Mouse (Mus musculus) kidney, embryonic 16.5 days (tissue): ENCODE data around the gene Rhbg. TPM values are rescaled to one million over a fixed set of nuclear protein-coding genes. Genes with fewer than 3 reads are reported as not detected.

Experiments used
- ATAC-seq: fragments of 200-750 bp; cut with Nextera tagmentation; 2 replicates; pipeline ENCODE4 v1.8.0; 2017; ENCODE audit warnings: moderate TSS enrichment; ENCODE audit not compliant: low FRiP score, low TSS enrichment
- H3K27ac ChIP-seq: fragments of 300-500 bp; sonication (generic); 2 replicates; pipeline ENCODE4 v1.5.1; 2014; ENCODE audit warnings: low read length
- H3K27me3 ChIP-seq: fragments of 300-500 bp; sonication (generic); 2 replicates; pipeline ENCODE4 v1.6.1; 2014; ENCODE audit warnings: low read length, control low read depth, mixed read lengths; ENCODE audit not compliant: insufficient read depth
- H3K36me3 ChIP-seq: fragments of 300-500 bp; sonication (generic); 2 replicates; pipeline ENCODE4 v1.6.1; 2014; ENCODE audit warnings: low read length, control low read depth, mixed read lengths; ENCODE audit not compliant: insufficient read depth
- H3K4me1 ChIP-seq: fragments of 300-500 bp; sonication (generic); 2 replicates; pipeline ENCODE4 v1.6.1; 2014; ENCODE audit warnings: low read length, control low read depth, mixed read lengths; ENCODE audit not compliant: insufficient read depth
- H3K4me2 ChIP-seq: fragments of 300-500 bp; sonication (generic); replicated peaks from 2 replicates; pipeline ENCODE4 v1.6.1; 2014; ENCODE audit warnings: low read depth, low read length
- H3K4me3 ChIP-seq: fragments of 300-500 bp; sonication (generic); 2 replicates; pipeline ENCODE4 v1.5.1; 2014; ENCODE audit warnings: mild to moderate bottlenecking, low read length
- H3K9ac ChIP-seq: fragments of 300-500 bp; sonication (generic); replicated peaks from 2 replicates; pipeline ENCODE4 v1.6.1; 2014; ENCODE audit warnings: low read length
- H3K9me3 ChIP-seq: fragments of 300-500 bp; sonication (generic); 2 replicates; pipeline ENCODE4 v1.6.1; 2016; ENCODE audit warnings: low read length, control low read depth
- WGBS: fragments of 180-500 bp; shearing (Covaris S2); extraction: QIAGEN DNeasy Blood & Tissue Kit; methylation state at CpG from one replicate; pipeline ENCODE4 v1.1.7; 2014; 5-methylcytosine and 5-hydroxymethylcytosine counted together
- polyA plus RNA-seq: library from polyadenylated mRNA; unstranded; fragments of >200 nt; fragmentation: Nextera tagmentation; extraction: Ambion mirVana; gene quantifications from 2 replicates; pipeline ENCODE4 v1.2.1, GENCODE M21; 2015

Rhbg gene
- polyA plus RNA-seq, 1 experiment from 2014 or later = 13.5 TPM

DNA sequence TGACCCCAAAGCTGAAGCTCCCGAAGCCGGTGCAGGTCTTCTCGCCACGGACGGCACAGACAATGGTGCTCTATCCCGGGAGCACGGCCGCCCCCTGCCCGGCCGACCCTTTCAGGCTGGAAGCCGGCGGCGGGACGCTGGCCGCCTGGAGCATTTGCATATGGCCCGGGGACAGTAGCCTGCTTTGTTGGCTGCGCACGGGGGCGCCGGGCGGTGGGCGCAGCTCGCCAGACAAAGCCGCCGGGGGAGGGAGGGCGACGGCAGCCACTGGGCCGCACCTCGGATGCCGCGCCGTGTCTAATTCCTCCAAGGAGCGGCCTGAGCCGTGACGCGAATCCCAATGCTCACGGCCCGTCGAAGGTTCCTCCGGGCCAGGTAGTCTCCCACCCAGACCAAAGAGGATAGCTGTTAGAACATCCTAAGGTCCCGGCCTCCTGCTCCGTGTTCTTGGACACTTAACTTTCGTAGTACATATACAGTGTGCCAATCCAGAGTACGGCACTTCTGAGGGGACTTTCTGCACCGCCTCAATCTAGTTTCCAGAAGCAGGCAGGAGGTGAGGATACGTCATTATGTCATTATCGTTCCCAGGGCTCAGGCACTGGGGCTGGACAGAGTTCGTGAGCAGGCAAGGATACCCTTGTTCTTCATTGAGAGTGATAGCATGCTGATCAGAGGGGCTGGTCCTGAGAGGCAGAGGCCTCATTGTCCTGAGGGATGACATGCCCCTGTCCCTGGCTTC is 13.3 kb downstream of the Rhbg start:
- Histone ChIP-seq H3K4me3 (peak overlapping the region; percentile 28), H3K9ac (no peak overlapping the region)
- ATAC-seq = no peak

DNA sequence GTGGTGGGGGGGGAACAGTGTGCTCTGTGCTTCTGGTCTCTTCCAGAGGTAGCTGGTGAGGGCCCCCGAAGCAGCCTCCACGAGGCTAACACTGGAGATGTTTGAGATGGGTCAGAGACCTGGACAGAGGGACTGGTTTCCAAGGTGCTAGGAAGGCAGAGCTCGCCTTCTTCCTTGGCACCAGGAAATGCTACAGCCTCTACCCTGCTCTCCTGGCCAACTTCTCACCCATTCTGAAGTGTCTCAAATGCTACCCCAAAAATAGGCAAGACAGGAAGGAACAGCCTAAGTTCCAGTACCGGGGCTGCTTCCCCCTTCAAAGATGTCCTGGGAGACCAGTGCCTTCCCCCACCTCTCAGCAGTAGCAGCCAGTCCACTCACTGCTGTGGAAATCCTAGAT is 15.1 kb downstream of the Rhbg start:
- ATAC-seq = no peak
- Histone ChIP-seq H3K27me3 (peaks cover 64% of the 10 kb centered on the region), H3K27ac (no peak overlapping the region), H3K9me3 (no peaks in the 10 kb centered on the region), H3K9ac (no peak overlapping the region), H3K4me2 (no peak overlapping the region), H3K36me3 (no peaks in the 10 kb centered on the region), H3K4me3 (no peak overlapping the region), H3K4me1 (peaks cover 5% of the 10 kb centered on the region; the same call in 1 of the 2 replicates)
- 60% methylated on average over 4 of the region's 4 CpGs for WGBS

More for the DNA sequence above, 13.3 kb downstream of the Rhbg start:
- H3K27me3 ChIP-seq = peaks cover 63% of the 10 kb centered on the region
- H3K9me3 ChIP-seq = no peaks in the 10 kb centered on the region
- H3K4me2 ChIP-seq = peak overlapping the region; percentile 35
- no peaks in the 10 kb centered on the region for H3K36me3 ChIP-seq
- no peak overlapping the region for H3K27ac ChIP-seq
- 2% methylated on average over 48 of the region's 48 CpGs for WGBS
- H3K4me1 ChIP-seq = peaks cover 5% of the 10 kb centered on the region; the same call in 1 of the 2 replicates

DNA sequence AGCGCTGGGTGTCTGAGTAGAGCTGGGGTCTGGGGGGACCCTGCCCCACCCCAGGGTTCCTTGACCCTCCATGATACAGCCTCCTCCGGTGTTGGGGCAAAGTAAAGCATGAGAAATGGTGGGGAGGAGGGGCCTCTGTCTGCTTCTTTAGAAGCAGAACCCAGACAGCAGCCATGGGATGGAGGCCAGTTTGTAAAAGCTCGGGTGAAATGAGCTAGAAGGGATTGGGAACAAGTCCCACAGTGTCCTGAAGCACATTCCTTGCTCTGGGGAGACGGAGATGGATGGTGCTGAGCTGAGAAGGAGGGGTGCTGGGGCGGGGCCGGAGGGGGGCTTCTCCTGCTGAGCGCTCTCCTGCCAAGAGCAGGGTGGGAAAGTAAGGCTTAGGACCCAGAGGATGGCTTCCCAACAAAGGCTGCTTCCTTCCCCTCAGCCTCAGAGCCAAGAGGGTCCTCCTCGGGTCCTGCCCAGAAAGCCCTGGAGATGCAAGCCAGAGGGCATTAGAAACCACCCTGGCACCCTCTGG is 15.6 kb downstream of the Rhbg start:
- 40% methylated on average over 8 of the region's 8 CpGs for WGBS

DNA sequence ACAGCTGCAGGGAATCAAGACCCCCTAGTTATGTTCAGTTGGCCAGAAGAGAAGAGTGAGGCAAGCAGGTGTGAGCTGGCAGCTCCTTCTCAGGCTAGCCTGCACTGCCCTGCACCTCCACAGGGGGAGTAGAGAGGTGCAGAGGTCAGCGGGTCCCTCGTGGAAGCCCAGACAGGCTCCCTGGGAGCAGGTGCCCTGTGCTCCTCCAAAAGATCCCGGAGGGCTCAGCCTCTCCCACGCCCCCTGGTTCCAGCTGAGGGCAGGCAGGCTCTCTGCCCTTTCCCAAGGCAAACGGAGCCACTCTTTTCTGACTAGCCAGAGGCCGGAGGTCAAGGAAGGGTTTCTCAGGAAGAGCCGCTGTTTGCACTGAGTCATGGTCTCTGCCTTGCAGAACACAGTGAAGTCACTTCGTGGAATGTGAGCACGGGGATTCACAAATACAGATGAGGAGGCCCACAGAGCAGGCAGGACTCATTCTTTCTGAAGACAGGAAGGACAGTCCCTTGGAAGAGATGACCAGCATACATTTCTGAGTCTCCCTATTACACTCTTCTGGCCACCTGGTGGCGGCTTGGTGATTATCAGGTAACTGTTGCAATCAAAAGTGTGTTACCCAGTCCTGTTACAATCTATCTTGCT is 16.8 kb downstream of the Rhbg start:
- H3K4me3 ChIP-seq = no peak overlapping the region
- ATAC-seq = no peak
- WGBS = 6% methylated on average over 10 of the region's 10 CpGs
- no peak overlapping the region for H3K4me2 ChIP-seq
- no peak overlapping the region for H3K9ac ChIP-seq
- H3K4me1 ChIP-seq = peaks cover 10% of the 10 kb centered on the region; the same call in 1 of the 2 replicates
- H3K9me3 ChIP-seq = no peaks in the 10 kb centered on the region
- H3K27me3 ChIP-seq = peaks cover 65% of the 10 kb centered on the region
- H3K36me3 ChIP-seq = no peaks in the 10 kb centered on the region
- no peak overlapping the region for H3K27ac ChIP-seq

More for the DNA sequence above, 15.6 kb downstream of the Rhbg start:
- Histone ChIP-seq H3K9ac (no peak overlapping the region), H3K4me3 (no peak overlapping the region), H3K27me3 (peaks cover 66% of the 10 kb centered on the region), H3K9me3 (no peaks in the 10 kb centered on the region), H3K4me1 (peaks cover 9% of the 10 kb centered on the region; the same call in 1 of the 2 replicates), H3K27ac (no peak overlapping the region), H3K36me3 (no peaks in the 10 kb centered on the region), H3K4me2 (no peak overlapping the region)
- ATAC-seq = no peak

DNA sequence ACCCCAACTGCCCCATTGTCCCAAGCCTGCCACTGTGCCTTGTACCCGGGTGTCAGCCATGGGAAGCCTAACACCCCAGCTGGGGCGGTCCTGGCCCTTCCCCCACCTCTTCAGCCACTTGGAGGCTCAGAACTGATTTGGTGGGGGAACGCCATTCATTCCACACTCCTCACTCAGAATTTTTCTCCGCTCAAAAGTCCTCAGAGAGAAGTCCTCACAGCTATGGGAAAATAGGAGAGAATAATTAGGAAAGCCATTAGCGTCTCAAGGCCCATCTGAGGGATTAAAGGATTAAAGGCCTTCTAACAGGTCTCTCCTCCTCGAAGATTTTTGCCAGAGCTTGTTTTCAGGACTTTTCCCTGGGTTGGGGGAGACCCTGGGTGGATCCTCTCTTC is 17.4 kb downstream of the Rhbg start:
- no peak for ATAC-seq

DNA sequence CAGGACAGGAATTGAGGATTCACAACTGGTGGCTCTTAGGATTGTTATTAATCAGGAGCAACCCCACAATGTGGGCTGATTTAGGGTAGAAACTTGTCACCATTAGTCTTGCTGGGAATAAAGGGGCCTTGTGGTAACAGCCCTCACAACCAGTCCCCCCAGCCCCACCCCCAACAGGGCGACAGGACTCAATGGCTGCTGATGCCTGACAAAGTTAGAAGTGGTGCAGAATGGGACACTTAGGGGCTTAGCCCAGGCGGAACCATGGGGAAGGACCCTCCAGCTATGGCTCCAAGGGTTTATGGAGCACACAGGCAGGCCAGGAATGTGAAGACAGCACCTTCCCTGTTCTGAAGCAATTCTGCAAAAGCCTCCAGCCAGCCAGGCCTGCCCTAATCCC is 18.9 kb downstream of the Rhbg start:
- Histone ChIP-seq H3K9me3 (no peaks in the 10 kb centered on the region), H3K36me3 (no peaks in the 10 kb centered on the region), H3K4me1 (peaks cover 22% of the 10 kb centered on the region), H3K4me2 (no peak overlapping the region), H3K27me3 (peaks cover 50% of the 10 kb centered on the region), H3K9ac (no peak overlapping the region), H3K4me3 (no peak overlapping the region), H3K27ac (no peak overlapping the region)
- 69% methylated on average over 2 of the region's 2 CpGs for WGBS
- no peak for ATAC-seq

More for the DNA sequence above, 17.4 kb downstream of the Rhbg start:
- Histone ChIP-seq H3K4me1 (peaks cover 12% of the 10 kb centered on the region), H3K9ac (no peak overlapping the region), H3K4me3 (no peak overlapping the region), H3K36me3 (no peaks in the 10 kb centered on the region), H3K27me3 (peaks cover 62% of the 10 kb centered on the region), H3K27ac (no peak overlapping the region), H3K4me2 (no peak overlapping the region), H3K9me3 (no peaks in the 10 kb centered on the region)
- 50% methylated on average over 6 of the region's 6 CpGs for WGBS

DNA sequence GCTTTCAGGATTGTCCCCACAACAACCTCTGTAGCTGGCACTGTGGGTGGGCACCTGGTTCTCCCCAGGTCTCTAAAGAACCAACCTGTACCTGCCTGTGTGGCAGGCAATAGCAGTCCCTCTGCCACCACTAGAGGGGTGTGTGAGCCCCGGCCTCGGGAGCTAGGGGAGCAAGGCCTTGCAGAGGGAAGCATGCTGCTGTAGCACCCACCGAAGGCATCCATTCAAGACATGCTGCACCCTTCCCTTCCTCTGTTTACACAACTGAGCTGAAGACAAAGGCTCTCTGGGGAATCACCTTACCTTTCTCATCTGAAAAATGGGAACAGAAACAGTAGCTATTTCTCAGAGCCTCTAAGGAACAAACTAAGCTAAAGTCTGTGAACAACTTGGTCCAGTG is 19.3 kb downstream of the Rhbg start:
- no peak for ATAC-seq
- no peak overlapping the region for H3K4me3 ChIP-seq
- H3K9me3 ChIP-seq = no peaks in the 10 kb centered on the region
- WGBS = 6% methylated on average over 3 of the region's 3 CpGs
- no peak overlapping the region for H3K4me2 ChIP-seq
- H3K27ac ChIP-seq = no peak overlapping the region
- H3K9ac ChIP-seq = no peak overlapping the region
- no peaks in the 10 kb centered on the region for H3K36me3 ChIP-seq
- peaks cover 46% of the 10 kb centered on the region for H3K27me3 ChIP-seq
- peaks cover 25% of the 10 kb centered on the region for H3K4me1 ChIP-seq

DNA sequence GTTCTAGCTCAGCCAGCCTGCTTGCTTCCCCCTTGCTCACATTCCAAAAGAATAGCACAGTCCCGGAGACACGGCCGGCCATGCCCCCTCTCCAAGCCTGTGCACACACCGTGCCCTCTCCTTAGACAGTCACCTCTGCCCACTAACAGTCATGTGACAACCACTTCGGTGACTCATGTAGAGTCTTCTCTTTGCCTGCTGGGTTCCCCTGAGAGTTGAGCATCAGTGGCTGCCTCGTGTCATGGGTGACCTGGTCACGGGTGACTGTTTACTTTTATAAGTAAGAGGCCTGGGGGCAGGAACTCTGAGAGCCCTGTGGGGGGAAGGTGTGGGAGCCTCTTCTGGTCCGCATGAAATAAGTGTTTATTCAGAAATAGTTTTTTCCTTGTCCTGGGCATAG is 20.5 kb downstream of the Rhbg start:
- H3K27me3 ChIP-seq = peaks cover 35% of the 10 kb centered on the region
- H3K4me2 ChIP-seq = no peak overlapping the region
- H3K36me3 ChIP-seq = no peaks in the 10 kb centered on the region
- no peak overlapping the region for H3K9ac ChIP-seq
- H3K4me3 ChIP-seq = no peak overlapping the region
- 37% methylated on average over 8 of the region's 8 CpGs for WGBS
- H3K27ac ChIP-seq = no peak overlapping the region
- ATAC-seq = no peak
- H3K4me1 ChIP-seq = peaks cover 29% of the 10 kb centered on the region
- no peaks in the 10 kb centered on the region for H3K9me3 ChIP-seq

DNA sequence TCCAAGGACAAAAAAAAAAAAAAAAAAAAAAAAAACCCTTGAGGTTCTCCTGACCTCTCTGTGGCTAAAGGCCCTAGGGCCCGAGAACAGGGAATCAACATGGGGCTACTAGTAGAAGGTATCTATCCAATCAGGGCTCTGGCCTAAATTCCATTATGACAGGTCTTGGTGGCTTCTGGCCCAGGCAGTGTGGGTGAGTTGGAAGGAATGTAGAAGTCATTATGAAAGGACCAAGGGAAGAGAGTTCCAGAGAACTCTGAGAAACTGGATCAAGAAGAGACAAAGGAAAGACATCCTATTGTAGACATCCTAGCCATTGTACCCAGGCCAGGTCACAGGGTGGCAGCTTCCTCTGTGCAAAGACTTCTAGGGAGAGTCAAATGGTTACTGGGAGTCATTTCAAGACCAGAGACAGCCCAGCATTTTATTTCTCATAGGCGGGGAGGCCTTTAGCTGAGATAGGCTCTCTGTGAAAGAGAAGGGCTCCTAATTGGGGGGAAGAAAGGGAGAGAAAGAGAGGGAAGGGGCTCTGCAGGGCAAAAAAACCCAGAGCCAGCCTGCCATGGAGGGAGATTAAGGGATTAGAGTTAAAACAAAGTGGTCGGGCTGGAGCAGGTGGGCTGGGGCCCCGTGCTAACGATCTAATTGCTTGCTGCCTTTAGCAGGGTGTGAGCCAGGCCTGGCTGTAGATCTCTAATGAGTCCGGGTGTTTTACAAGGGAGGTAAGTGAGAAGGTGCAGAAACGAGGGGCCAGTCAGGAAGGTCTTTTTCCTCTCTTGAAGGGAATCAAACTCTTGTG is 21.5 kb downstream of the Rhbg start:
- no peak for ATAC-seq
- H3K9ac ChIP-seq = no peak overlapping the region
- no peak overlapping the region for H3K27ac ChIP-seq
- 34% methylated on average over 7 of the region's 7 CpGs for WGBS
- H3K4me1 ChIP-seq = peaks cover 29% of the 10 kb centered on the region
- H3K27me3 ChIP-seq = peaks cover 25% of the 10 kb centered on the region
- H3K4me2 ChIP-seq = no peak overlapping the region
- H3K36me3 ChIP-seq = no peaks in the 10 kb centered on the region
- H3K4me3 ChIP-seq = no peak overlapping the region
- H3K9me3 ChIP-seq = no peaks in the 10 kb centered on the region
